Mouse (Mus musculus) MEL (cell line): Measurements from ENCODE around the gene Stab2. TPM values are rescaled to one million over a fixed set of nuclear protein-coding genes. Genes with fewer than 3 reads are reported as not detected.

ENCODE experiments used
- DNase-seq: peaks from one replicate; pipeline ENCODE4 v3.0.0; 2011; ENCODE audit warnings: low read depth, low spot score
- H3K27ac ChIP-seq: 2 replicates; pipeline ENCODE4 v1.5.1; 2012; ENCODE audit warnings: low read depth, mild to moderate bottlenecking, control low read depth, low read length, moderate library complexity; ENCODE audit not compliant: control insufficient read depth
- H3K27me3 ChIP-seq, 2 experiments: fragments of 150-350 bp in 1 of 2; sonication (generic) in 1 of 2; 2 replicates each; pipeline ENCODE4 v1.6.1; 2012; ENCODE audit warnings: low read length in 2 of 2, mild to moderate bottlenecking in 2 of 2, improper control_type of control experiment in 1 of 2, moderate library complexity in 1 of 2; ENCODE audit not compliant: insufficient read depth in 2 of 2, control insufficient read depth in 1 of 2
- H3K36me3 ChIP-seq, 2 experiments: 2 replicates each; pipeline ENCODE4 v1.6.1; 2012 to 2014; ENCODE audit warnings: low read length in 2 of 2, improper control_type of control experiment in 1 of 2, inconsistent platforms in 1 of 2, mild to moderate bottlenecking in 1 of 2; ENCODE audit not compliant: insufficient read depth in 2 of 2, control insufficient read depth in 1 of 2
- H3K4me1 ChIP-seq, 2 experiments: fragments of 150-350 bp in 1 of 2; sonication (generic) in 1 of 2; 2 replicates each; pipeline ENCODE4 v1.6.1; 2012; ENCODE audit warnings: low read length in 2 of 2, improper control_type of control experiment in 1 of 2, mild to moderate bottlenecking in 1 of 2; ENCODE audit not compliant: insufficient read depth in 2 of 2, control insufficient read depth in 1 of 2
- H3K4me3 ChIP-seq, 2 experiments: fragments of 150-350 bp in 1 of 2; sonication (generic) in 1 of 2; 2 replicates each; pipeline ENCODE4 v1.5.1; 2012; ENCODE audit warnings: low read depth in 2 of 2, low read length in 2 of 2, mild to moderate bottlenecking in 2 of 2, moderate library complexity in 2 of 2, control low read depth in 1 of 2, improper control_type of control experiment in 1 of 2; ENCODE audit not compliant: control insufficient read depth in 1 of 2, insufficient read depth in 1 of 2
- H3K79me2 ChIP-seq: 2 replicates; pipeline ENCODE4 v1.6.1; 2012; ENCODE audit warnings: mild to moderate bottlenecking, low read length, moderate library complexity; ENCODE audit not compliant: control insufficient read depth, poor library complexity, insufficient read depth
- H3K9ac ChIP-seq: 2 replicates; pipeline ENCODE4 v1.6.1; 2012; ENCODE audit warnings: low read depth, mild to moderate bottlenecking, control low read depth, low read length, moderate library complexity; ENCODE audit not compliant: control insufficient read depth, poor library complexity, severe bottlenecking
- H3K9me3 ChIP-seq: fragments of 150-350 bp; sonication (generic); replicated peaks from 2 replicates; pipeline ENCODE4 v1.6.1; 2012; ENCODE audit warnings: mild to moderate bottlenecking, low read length, improper control_type of control experiment, moderate library complexity; ENCODE audit not compliant: insufficient read depth
- BHLHE40 ChIP-seq: IDR thresholded peaks from 2 replicates; pipeline ENCODE4 v1.6.1; 2012; ENCODE audit warnings: low read depth, mild to moderate bottlenecking, inconsistent platforms, low read length, improper control_type of control experiment, borderline replicate concordance
- CHD2 ChIP-seq: IDR thresholded peaks from 2 replicates; pipeline ENCODE4 v1.6.1; 2011; ENCODE audit warnings: low read length, improper control_type of control experiment
- CTCF ChIP-seq, 3 experiments: IDR thresholded peaks in 2 of 3; conservative IDR thresholded peaks in 1 of 3; 2 replicates each; pipeline ENCODE4 v1.5.1; 2011 to 2012; ENCODE audit warnings: low read length in 3 of 3, low read depth in 2 of 3, mild to moderate bottlenecking in 2 of 3, improper control_type of control experiment in 1 of 3, inconsistent platforms in 1 of 3, mixed read lengths in 1 of 3, moderate library complexity in 1 of 3; ENCODE audit not compliant: control insufficient read depth in 1 of 3, insufficient read depth in 1 of 3, poor library complexity in 1 of 3, severe bottlenecking in 1 of 3
- E2F4 ChIP-seq: IDR thresholded peaks from 2 replicates; pipeline ENCODE4 v1.6.1; 2011; ENCODE audit warnings: low read depth, low read length, improper control_type of control experiment, borderline replicate concordance
- ETS1 ChIP-seq: IDR thresholded peaks from 2 replicates; pipeline ENCODE4 v1.6.1; 2012; ENCODE audit warnings: low read depth, mild to moderate bottlenecking, inconsistent platforms, low read length, improper control_type of control experiment, moderate library complexity
- GABPA ChIP-seq: IDR thresholded peaks from 2 replicates; pipeline ENCODE4 v1.6.1; 2012; ENCODE audit warnings: low read depth, mild to moderate bottlenecking, inconsistent platforms, low read length, improper control_type of control experiment, moderate library complexity
- GATA1 ChIP-seq: IDR thresholded peaks from 2 replicates; pipeline ENCODE4 v1.6.1; 2011; ENCODE audit warnings: low read depth, low read length, improper control_type of control experiment
- HCFC1 ChIP-seq: IDR thresholded peaks from 2 replicates; pipeline ENCODE4 v1.6.1; 2012; ENCODE audit warnings: low read depth, mild to moderate bottlenecking, inconsistent platforms, low read length, improper control_type of control experiment, moderate library complexity
- MAFK ChIP-seq: IDR thresholded peaks from 2 replicates; pipeline ENCODE4 v1.6.1; 2011; ENCODE audit warnings: low read depth, mild to moderate bottlenecking, low read length, improper control_type of control experiment, borderline replicate concordance
- MAZ ChIP-seq: IDR thresholded peaks from 2 replicates; pipeline ENCODE4 v1.6.1; 2012; ENCODE audit warnings: low read depth, mild to moderate bottlenecking, inconsistent platforms, low read length, improper control_type of control experiment
- MYC ChIP-seq: IDR thresholded peaks from 2 replicates; pipeline ENCODE4 v1.6.1; 2011; ENCODE audit warnings: low read depth, mild to moderate bottlenecking, low read length, improper control_type of control experiment, moderate library complexity
- NELFE ChIP-seq: IDR thresholded peaks from 2 replicates; pipeline ENCODE4 v1.6.1; 2011; ENCODE audit warnings: low read depth, low read length, improper control_type of control experiment
- NRF1 ChIP-seq: IDR thresholded peaks from 2 replicates; pipeline ENCODE4 v1.6.1; 2014; ENCODE audit warnings: low read depth, mild to moderate bottlenecking, inconsistent platforms, low read length, improper control_type of control experiment, moderate library complexity; ENCODE audit not compliant: poor library complexity, insufficient read depth, severe bottlenecking
- POLR2A ChIP-seq, 2 experiments: IDR thresholded peaks; 2 replicates each; pipeline ENCODE4 v1.6.1; 2011 to 2012; ENCODE audit warnings: low read length in 2 of 2, mild to moderate bottlenecking in 2 of 2, control low read depth in 1 of 2, improper control_type of control experiment in 1 of 2, low read depth in 1 of 2, moderate library complexity in 1 of 2; ENCODE audit not compliant: control insufficient read depth in 1 of 2, insufficient read depth in 1 of 2, poor library complexity in 1 of 2
- POLR2AphosphoS2 ChIP-seq: IDR thresholded peaks from 2 replicates; pipeline ENCODE4 v1.6.1; 2011; ENCODE audit warnings: low read length, improper control_type of control experiment
- POLR2AphosphoS5 ChIP-seq: IDR thresholded peaks from 2 replicates; pipeline ENCODE4 v1.6.1; 2012; ENCODE audit warnings: low read depth, borderline replicate concordance, mild to moderate bottlenecking, inconsistent platforms, low read length, moderate library complexity, mixed read lengths
- RAD21 ChIP-seq: IDR thresholded peaks from 2 replicates; pipeline ENCODE4 v1.6.1; 2011; ENCODE audit warnings: mild to moderate bottlenecking, low read depth, low read length, improper control_type of control experiment
- SIN3A ChIP-seq: IDR thresholded peaks from 2 replicates; pipeline ENCODE4 v1.6.1; 2012; ENCODE audit warnings: low read length, improper control_type of control experiment, inconsistent platforms
- SMC3 ChIP-seq: IDR thresholded peaks from 2 replicates; pipeline ENCODE4 v1.6.1; 2011; ENCODE audit warnings: low read depth, low read length, improper control_type of control experiment
- TAL1 ChIP-seq: IDR thresholded peaks from 2 replicates; pipeline ENCODE4 v1.6.1; 2012; ENCODE audit warnings: mild to moderate bottlenecking, inconsistent platforms, low read length, moderate library complexity, mixed read lengths
- TBP ChIP-seq: IDR thresholded peaks from 2 replicates; pipeline ENCODE4 v1.8.0; 2011; ENCODE audit warnings: low read depth, low read length, improper control_type of control experiment
- TCF12 ChIP-seq: IDR thresholded peaks from 2 replicates; pipeline ENCODE4 v1.6.1; 2014; ENCODE audit warnings: low read depth, mild to moderate bottlenecking, inconsistent platforms, low read length, improper control_type of control experiment, moderate library complexity
- UBTF ChIP-seq: IDR thresholded peaks from 2 replicates; pipeline ENCODE4 v1.6.1; 2012; ENCODE audit warnings: low read depth, mild to moderate bottlenecking, inconsistent platforms, low read length, improper control_type of control experiment, moderate library complexity, borderline replicate concordance; ENCODE audit not compliant: insufficient read depth
- USF1 ChIP-seq: IDR thresholded peaks from 2 replicates; pipeline ENCODE4 v1.6.1; 2014; ENCODE audit warnings: low read depth, mild to moderate bottlenecking, inconsistent platforms, low read length, improper control_type of control experiment, moderate library complexity
- ZC3H11A ChIP-seq: IDR thresholded peaks from 2 replicates; pipeline ENCODE4 v1.6.1; 2012; ENCODE audit warnings: low read depth, mild to moderate bottlenecking, inconsistent platforms, low read length, improper control_type of control experiment
- ZKSCAN1 ChIP-seq: IDR thresholded peaks from 2 replicates; pipeline ENCODE4 v1.6.1; 2012; ENCODE audit warnings: low read depth, mild to moderate bottlenecking, inconsistent platforms, low read length, improper control_type of control experiment, moderate library complexity
- ZMIZ1 ChIP-seq: IDR thresholded peaks from 2 replicates; pipeline ENCODE4 v1.6.1; 2012; ENCODE audit warnings: low read depth, mild to moderate bottlenecking, inconsistent platforms, low read length, improper control_type of control experiment, moderate library complexity
- polyA plus RNA-seq, 2 experiments: library from polyadenylated mRNA; stranded (reverse) in 1 of 2; unstranded in 1 of 2; fragments of >175 nt in 1 of 2; fragments of >200 nt in 1 of 2; gene quantifications; 2 replicates each; pipeline versions ENCODE4 v1.2.1 to v1.2.4; 2012; ENCODE audit warnings: low replicate concordance in 2 of 2, low read depth in 1 of 2; ENCODE audit not compliant: insufficient read length in 2 of 2, insufficient read depth in 1 of 2, missing spikeins in 1 of 2
- total RNA-seq: library from RNA; depleted of rRNA; stranded (reverse); fragments of 300-350 nt; gene quantifications from 2 replicates; pipeline ENCODE4 v1.2.3, GENCODE M21; 2012

Gene Stab2
- total and polyA plus RNA-seq, 3 experiments, result 0.73 to 5.1 TPM; not detected in 1

- Histone ChIP-seq H3K9me3 (no peaks in the 10 kb centered on the region), H3K9ac (no peak overlapping the region), H3K79me2 (no peaks in the 10 kb centered on the region), H3K4me3 (no peak overlapping the region), H3K4me1 (no peaks in the 10 kb centered on the region), H3K27ac (no peak overlapping the region), H3K27me3 (no peaks in the 10 kb centered on the region), H3K36me3 (no peaks in the 10 kb centered on the region)
- TF ChIP-seq TCF12, result no peak
- no peak for TF ChIP-seq POLR2AphosphoS2
- TF ChIP-seq NELFE, result no peak
- TF ChIP-seq SMC3, result peak; percentile 98
- no peak for TF ChIP-seq CHD2
- no peak for TF ChIP-seq POLR2AphosphoS5
- no peak for TF ChIP-seq ETS1
- TF ChIP-seq NRF1, result no peak
- no peak for TF ChIP-seq USF1
- no peak for TF ChIP-seq UBTF
- TF ChIP-seq GATA1, result no peak
- peak; percentile 71 to 99 (median 98) for TF ChIP-seq CTCF (IDR thresholded peaks at IDR 0.05 in 2 of 3, conservative IDR thresholded peaks at IDR 0.05 in 1 of 3; ENCODE audit: control insufficient read depth in 1 of 3, insufficient read depth in 1 of 3, low read depth in 2 of 3, low read length in 3 of 3, poor library complexity in 1 of 3, severe bottlenecking in 1 of 3)
- TF ChIP-seq GABPA, result no peak
- no peak for TF ChIP-seq MYC
- peak; percentile 95 for TF ChIP-seq RAD21
- TF ChIP-seq ZKSCAN1, result no peak
- no peak for TF ChIP-seq BHLHE40
- TF ChIP-seq ZC3H11A, result peak; percentile 89
- TF ChIP-seq TAL1, result no peak
- 0 out of 2 replicates have a peak, but pooled peaks have one; percentile 29 for TF ChIP-seq SIN3A
- no peak for TF ChIP-seq TBP
- TF ChIP-seq MAFK, result no peak
- TF ChIP-seq E2F4, result no peak
- TF ChIP-seq POLR2A (IDR thresholded peaks at IDR 0.05; ENCODE audit: control insufficient read depth in 1 of 2, insufficient read depth in 1 of 2, low read depth in 1 of 2, low read length in 2 of 2, poor library complexity in 1 of 2), result no peak
- no peak for TF ChIP-seq ZMIZ1
- no peak for TF ChIP-seq HCFC1
- TF ChIP-seq MAZ, result 0 out of 2 replicates have a peak, but pooled peaks have one; percentile 32
- DNase-seq, result peak; percentile 84
Measured at GRCm38 (mm10) chr10:87024884-87025283, 17.1 kb upstream of the Stab2 start.
